ENCODE assay signal across 8 mouse cellular contexts in genomic region chr10:77978351-77979350, GRCm38 (mm10). TPM values are rescaled to one million over a fixed set of nuclear protein-coding genes. Genes with fewer than 3 reads are reported as not detected.
DNase-seq lines count a peak whose midpoint lies in the region; ATAC-seq and TF ChIP-seq lines count a peak whose summit lies in the region.

Gene 1810043G02Rik (plus strand): TSS chr10:77978524.

- no peak for TF ChIP-seq EP300 in ES-Bruce4 (IDR thresholded peaks at IDR 0.05; ENCODE audit: insufficient read depth, low read depth, low read length)
- TF ChIP-seq EP300 in liver, postnatal 0 days (IDR thresholded peaks at IDR 0.05; ENCODE audit: low read depth) = no peak

- intact Hi-C loops in heart, postnatal 10 days (cut with DNase I) = no loop called here

- peak; percentile 42 for TF ChIP-seq POLR2A in ES-Bruce4 (IDR thresholded peaks at IDR 0.05; ENCODE audit: insufficient read depth, low read length)

- TF ChIP-seq CTCF in ES-Bruce4 (IDR thresholded peaks at IDR 0.05; ENCODE audit: low read depth, low read length) = no peak
- no peak for TF ChIP-seq CTCF in liver, postnatal 0 days (IDR thresholded peaks at IDR 0.05; ENCODE audit: low read depth)

- H3K4me1 ChIP-seq in ES-Bruce4 (ENCODE audit: control insufficient read depth, insufficient read depth, low read length) = no peaks in the 10 kb centered on the region
- H3K4me1 ChIP-seq in forebrain, embryonic 13.5 days = peaks cover 15% of the 10 kb centered on the region
- peaks cover 22% of the 10 kb centered on the region for H3K4me1 ChIP-seq in liver, postnatal 0 days (ENCODE audit: insufficient read depth)
- peaks cover 8% of the 10 kb centered on the region for H3K4me1 ChIP-seq in neural tube, embryonic 14.5 days (ENCODE audit: control insufficient read depth, insufficient read depth, low read length)

- H3K36me3 ChIP-seq in ES-Bruce4 (ENCODE audit: control insufficient read depth, insufficient read depth, low read length, poor library complexity, severe bottlenecking) = no peaks in the 10 kb centered on the region
- peaks cover 21% of the 10 kb centered on the region for H3K36me3 ChIP-seq in forebrain, embryonic 13.5 days (ENCODE audit: poor library complexity, severe bottlenecking)
- no peaks in the 10 kb centered on the region for H3K36me3 ChIP-seq in liver, postnatal 0 days (replicated peaks; ENCODE audit: insufficient read depth, low read length)
- 0 out of 2 replicates have a peak, but pooled peaks cover 2% of the 10 kb centered on the region for H3K36me3 ChIP-seq in neural tube, embryonic 14.5 days (ENCODE audit: control insufficient read depth, insufficient read depth, low read length)

- peak within 1 kb of the TSS; percentile 82 for H3K4me3 ChIP-seq in ES-Bruce4 (ENCODE audit: low read depth, low read length)
- H3K4me3 ChIP-seq in forebrain, embryonic 13.5 days = peak within 1 kb of the TSS; percentile 70
- peak within 1 kb of the TSS; percentile 61 for H3K4me3 ChIP-seq in liver, postnatal 0 days (ENCODE audit: low read depth, low read length)
- peak within 1 kb of the TSS; percentile 53 for H3K4me3 ChIP-seq in neural tube, embryonic 14.5 days (ENCODE audit: low read depth, low read length)

- H3K9ac ChIP-seq in ES-Bruce4 (ENCODE audit: low read depth, poor library complexity, severe bottlenecking) = peak within 1 kb of the TSS; percentile 41
- peak within 1 kb of the TSS; percentile 81 for H3K9ac ChIP-seq in forebrain, embryonic 13.5 days
- peak within 1 kb of the TSS; percentile 76 for H3K9ac ChIP-seq in liver, postnatal 0 days (replicated peaks)
- H3K9ac ChIP-seq in neural tube, embryonic 14.5 days (replicated peaks; ENCODE audit: low read depth, low read length) = peak within 1 kb of the TSS; percentile 81

- peak; percentile 91 for ATAC-seq in cerebellum, adult (ENCODE audit: insufficient number of reproducible peaks, low FRiP score, low TSS enrichment)
- peak; percentile 97 for ATAC-seq in forebrain, embryonic 13.5 days
- peak; percentile 95 for ATAC-seq in liver, postnatal 0 days
- peak; percentile 97 for ATAC-seq in neural tube, embryonic 14.5 days (ENCODE audit: low read depth)

- peak within 1 kb of the TSS; percentile 65 for H3K4me2 ChIP-seq in forebrain, embryonic 13.5 days
- peak within 1 kb of the TSS; percentile 87 for H3K4me2 ChIP-seq in liver, postnatal 0 days (ENCODE audit: low read depth, low read length)
- H3K4me2 ChIP-seq in neural tube, embryonic 14.5 days (ENCODE audit: low read depth, low read length) = peak within 1 kb of the TSS; percentile 89

- DNase-seq in heart, postnatal 10 days = peak; percentile 100
- peak; percentile 91 for DNase-seq in large intestine, adult 2 months (ENCODE audit: low read depth, low spot score)
- DNase-seq in liver, postnatal 0 days = peak; percentile 100
- DNase-seq in testis, postnatal 10 days (ENCODE audit: low spot score) = peak; percentile 100

- no peaks in the 10 kb centered on the region for H3K27me3 ChIP-seq in ES-Bruce4 (ENCODE audit: control insufficient read depth, insufficient read depth, low read length, poor library complexity, severe bottlenecking)
- H3K27me3 ChIP-seq in forebrain, embryonic 13.5 days = no peaks in the 10 kb centered on the region
- no peaks in the 10 kb centered on the region for H3K27me3 ChIP-seq in liver, postnatal 0 days (ENCODE audit: insufficient read depth, low read length)
- no peaks in the 10 kb centered on the region for H3K27me3 ChIP-seq in neural tube, embryonic 14.5 days (ENCODE audit: control insufficient read depth, insufficient read depth, low read length)

- under 1% methylated on average over 56 of the region's 57 CpGs for WGBS in forebrain, embryonic 13.5 days
- WGBS in large intestine, adult 2 months = 1% methylated on average over 57 of the region's 57 CpGs
- 3% methylated on average over 54 of the region's 57 CpGs for WGBS in liver, postnatal 0 days (ENCODE audit: insufficient replicate concordance)
- WGBS in neural tube, embryonic 14.5 days = under 1% methylated on average over 57 of the region's 57 CpGs

- no peak within 1 kb of the TSS for H3K27ac ChIP-seq in ES-Bruce4 (ENCODE audit: insufficient read depth, low read length)
- H3K27ac ChIP-seq in forebrain, embryonic 13.5 days = peak within 1 kb of the TSS; percentile 69
- no peak within 1 kb of the TSS for H3K27ac ChIP-seq in liver, postnatal 0 days (ENCODE audit: low read depth)
- H3K27ac ChIP-seq in neural tube, embryonic 14.5 days (ENCODE audit: low read depth, low read length) = peak within 1 kb of the TSS; percentile 85

- H3K9me3 ChIP-seq in ES-Bruce4 (replicated peaks; ENCODE audit: control insufficient read depth, insufficient read depth, low read length, poor library complexity, severe bottlenecking) = no peaks in the 10 kb centered on the region
- H3K9me3 ChIP-seq in forebrain, embryonic 13.5 days (replicated peaks) = no peaks in the 10 kb centered on the region
- no peaks in the 10 kb centered on the region for H3K9me3 ChIP-seq in liver, postnatal 0 days (ENCODE audit: low read length)
- no peaks in the 10 kb centered on the region for H3K9me3 ChIP-seq in neural tube, embryonic 14.5 days (ENCODE audit: control insufficient read depth, low read length)

RNA-seq across cellular contexts. Expression of gene 1810043G02Rik, which starts in this region (rescaled TPM):
- 4.2 and 4.7 TPM in 2 replicates for polyA plus RNA-seq in ES-Bruce4 (2011; ENCODE audit: insufficient read depth, insufficient read length, low read depth, missing spikeins)
- polyA plus RNA-seq in forebrain, embryonic 13.5 days (2015; fragmentation: Nextera tagmentation; extraction: Ambion mirVana) = 26.7 and 36.1 TPM in 2 replicates
- 1 to 10 TPM; 7.9 to 9.3 TPM for total RNA-seq in heart, postnatal 10 days (2021)
- 10.4 and 13.1 TPM in 2 replicates for polyA plus RNA-seq in large intestine, adult 2 months (2012; rRNA removed)
- polyA plus RNA-seq in liver, postnatal 0 days (2015; fragmentation: Nextera tagmentation; extraction: Ambion mirVana) = 4.0 and 4.4 TPM in 2 replicates
- polyA plus RNA-seq in neural tube, embryonic 14.5 days (2014; fragmentation: Nextera tagmentation; extraction: Ambion mirVana) = 41.3 and 52.6 TPM in 2 replicates

Comparison
In these comparisons a context has a peak if more than half of its experiments do, and no peak if none do; other contexts are left out.
1. H3K27ac ChIP-seq: peak in forebrain, embryonic 13.5 days (single experiment) and neural tube, embryonic 14.5 days (single experiment); none in ES-Bruce4 (single experiment) and liver, postnatal 0 days (single experiment).
2. Peak in every context shown above with its lines, with median percentiles within 50 percentile points of each other: H3K4me3 ChIP-seq, H3K9ac ChIP-seq, ATAC-seq, H3K4me2 ChIP-seq and DNase-seq.